Mouse (Mus musculus): Measurements from ENCODE around the gene Parvb.

Parvb gene

GRCm38 (mm10) chr15:84293590-84293989, 61.7 kb downstream of the Parvb start:
- WGBS: 88% methylated on average over 12 of the region's 12 CpGs

GRCm38 (mm10) chr15:84294391-84294790, 62.5 kb downstream of the Parvb start:
- 61% methylated on average over 8 of the region's 9 CpGs for WGBS

- 85% methylated on average over 10 of the region's 10 CpGs for WGBS
Observed at GRCm38 (mm10) chr15:84295225-84295624, 63.4 kb downstream of the Parvb start.

GRCm38 (mm10) chr15:84297454-84297853, 65.6 kb downstream of the Parvb start:
- 86% methylated on average over 8 of the region's 8 CpGs for WGBS

GRCm38 (mm10) chr15:84298804-84299370, 67.0 kb downstream of the Parvb start:
- WGBS: 45% methylated on average over 13 of the region's 13 CpGs

GRCm38 (mm10) chr15:84299662-84300333, 68.0 kb downstream of the Parvb start:
- WGBS: 47% methylated on average over 9 of the region's 9 CpGs

GRCm38 (mm10) chr15:84300591-84300990, 68.7 kb downstream of the Parvb start:
- WGBS: 58% methylated on average over 2 of the region's 2 CpGs

- WGBS: 38% methylated on average over 7 of the region's 7 CpGs
Observed at GRCm38 (mm10) chr15:84301026-84301425, 69.2 kb downstream of the Parvb start.

GRCm38 (mm10) chr15:84301641-84302420, 70.0 kb downstream of the Parvb start:
- 61% methylated on average over 8 of the region's 8 CpGs for WGBS

GRCm38 (mm10) chr15:84303264-84303663, 71.4 kb downstream of the Parvb start:
- 80% methylated on average over 10 of the region's 10 CpGs for WGBS

- WGBS: 56% methylated on average over 10 of the region's 10 CpGs
Observed at GRCm38 (mm10) chr15:84305333-84305732, 73.5 kb downstream of the Parvb start.

GRCm38 (mm10) chr15:84310271-84310670, 78.4 kb downstream of the Parvb start:
- WGBS: 61% methylated on average over 11 of the region's 11 CpGs

- WGBS: 89% methylated on average over 9 of the region's 9 CpGs
Observed at GRCm38 (mm10) chr15:84311295-84312085, 79.6 kb downstream of the Parvb start.

- WGBS: 63% methylated on average over 10 of the region's 10 CpGs
Observed at GRCm38 (mm10) chr15:84312878-84313565, 81.2 kb downstream of the Parvb start.

GRCm38 (mm10) chr15:84313566-84313878, 81.7 kb downstream of the Parvb start:
- WGBS: 68% methylated on average over 9 of the region's 9 CpGs

- 63% methylated on average over 18 of the region's 18 CpGs for WGBS
Observed at GRCm38 (mm10) chr15:84314420-84315080, 82.7 kb downstream of the Parvb start.

GRCm38 (mm10) chr15:84315276-84316046, 83.6 kb downstream of the Parvb start:
- WGBS: 54% methylated on average over 15 of the region's 15 CpGs

GRCm38 (mm10) chr15:84319393-84319792, 87.5 kb downstream of the Parvb start:
- WGBS: 92% methylated on average over 4 of the region's 4 CpGs

GRCm38 (mm10) chr15:84321544-84322174, 89.8 kb downstream of the Parvb start:
- WGBS: 65% methylated on average over 8 of the region's 8 CpGs

All from cerebral cortex, adult 2 months (tissue).